Mouse (Mus musculus): ENCODE measurements around the gene Rabl2. TPM values are rescaled to one million over a fixed set of nuclear protein-coding genes. Genes with fewer than 3 reads are reported as not detected.

The Rabl2 gene
- total RNA-seq (2021), result 10 to 100 TPM; 27.1 to 31.2 TPM

- DNase-seq, result peak; percentile 77 to 83
Observed at GRCm38 (mm10) chr15:89591723-89592455, at the start of gene Rabl2. TSS of gene Rabl2 (minus strand) at chr15:89591923.

DNA sequence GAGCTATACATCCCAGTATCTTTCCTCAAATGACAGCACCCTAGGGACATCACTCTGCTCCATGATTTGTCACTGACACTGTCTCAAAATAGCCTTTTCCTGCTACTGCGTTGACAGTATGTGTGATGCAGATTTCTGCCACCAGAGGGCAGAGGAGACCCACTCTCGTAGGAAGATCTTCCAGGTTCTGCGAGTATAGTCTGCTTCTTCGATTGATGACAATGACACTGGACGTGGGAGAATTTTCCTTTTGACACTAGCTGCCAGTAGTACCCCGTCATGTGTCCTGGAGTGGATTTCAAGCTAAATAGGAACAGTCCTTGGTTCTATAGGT, 31.9 kb upstream of the Rabl2 start:
- DNase-seq, result peak; percentile 62 to 76

- no peak for DNase-seq
Observed at GRCm38 (mm10) chr15:89622959-89623625, 31.4 kb upstream of the Rabl2 start.

DNA sequence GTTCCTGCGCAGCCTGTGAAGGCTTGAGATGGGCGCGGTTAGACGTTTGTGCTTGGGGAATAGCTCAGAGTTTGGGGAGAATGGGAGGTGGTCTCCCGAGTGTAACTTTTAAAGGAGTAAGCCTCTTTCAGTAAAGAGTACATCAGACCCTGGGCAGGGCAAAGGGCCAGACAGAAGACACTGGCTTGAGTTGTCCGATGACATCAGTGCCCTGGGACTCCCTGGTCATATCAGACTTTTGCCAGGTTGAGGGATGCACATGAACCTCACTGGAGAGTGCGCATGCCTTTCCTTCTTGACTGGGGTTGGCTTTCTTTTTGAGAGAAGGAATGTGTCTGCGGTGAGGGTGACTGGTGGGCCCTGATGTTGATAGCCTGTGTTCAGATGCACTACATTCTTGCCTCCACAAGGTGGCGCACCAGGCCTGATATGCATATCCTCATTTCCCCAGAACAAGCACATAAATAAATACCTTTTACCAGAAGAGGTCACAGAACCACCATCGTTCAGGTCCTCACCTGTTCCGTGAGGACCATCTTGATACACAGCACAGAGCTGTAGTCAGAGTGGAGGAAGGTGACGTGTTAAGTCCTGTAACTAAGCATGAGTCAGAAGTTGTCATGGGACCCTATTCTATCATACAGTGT, 30.7 kb upstream of the Rabl2 start:
- DNase-seq, result peak; percentile 32 to 53

DNA sequence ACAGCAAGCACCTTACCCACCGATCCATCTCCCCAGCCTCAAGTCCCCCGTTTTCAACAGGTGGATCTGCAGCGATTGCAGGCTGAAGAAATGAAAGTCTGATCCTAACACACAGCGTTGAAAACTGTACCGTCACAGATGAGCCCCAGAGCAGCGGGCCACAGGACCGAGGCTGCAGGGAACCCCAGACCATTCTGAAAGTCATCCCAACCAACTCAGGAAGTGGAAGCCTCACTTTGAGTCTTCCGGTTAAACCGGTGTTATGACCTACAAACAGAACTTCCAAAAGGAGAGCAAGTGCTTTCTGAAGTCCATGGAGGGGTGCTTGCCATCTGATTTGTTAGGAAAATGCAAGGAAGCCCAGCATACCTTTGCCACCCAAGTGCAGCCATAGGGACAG, 16.2 kb upstream of the Rabl2 start:
- no peak for DNase-seq

DNA sequence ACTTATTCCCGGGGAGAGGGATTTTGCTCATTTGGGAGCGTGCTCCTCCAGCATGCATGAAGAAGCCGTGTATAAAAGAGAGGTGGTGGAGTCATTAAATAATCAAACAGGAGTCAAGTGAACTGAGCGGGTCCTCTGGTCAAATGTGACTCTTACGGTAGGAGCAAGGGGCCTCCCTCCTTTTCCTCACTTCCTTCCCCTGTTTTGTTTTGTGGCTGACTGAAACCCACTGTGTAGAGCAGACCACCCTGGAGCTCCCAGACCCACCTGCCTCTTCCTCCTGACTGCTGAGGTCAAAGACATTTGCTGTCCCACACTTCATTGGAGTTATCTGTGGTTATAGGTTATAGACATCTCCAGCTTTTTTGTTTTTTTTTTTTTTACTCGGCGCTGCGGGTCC, 15.8 kb upstream of the Rabl2 start:
- no peak for DNase-seq

GRCm38 (mm10) chr15:89605822-89606570, 14.3 kb upstream of the Rabl2 start:
- DNase-seq, result no peak

GRCm38 (mm10) chr15:89592548-89592947, 825 bp upstream of the Rabl2 start:
- DNase-seq, result no peak

GRCm38 (mm10) chr15:89591317-89591716, 406 bp downstream of the Rabl2 start:
- no peak for DNase-seq

DNA sequence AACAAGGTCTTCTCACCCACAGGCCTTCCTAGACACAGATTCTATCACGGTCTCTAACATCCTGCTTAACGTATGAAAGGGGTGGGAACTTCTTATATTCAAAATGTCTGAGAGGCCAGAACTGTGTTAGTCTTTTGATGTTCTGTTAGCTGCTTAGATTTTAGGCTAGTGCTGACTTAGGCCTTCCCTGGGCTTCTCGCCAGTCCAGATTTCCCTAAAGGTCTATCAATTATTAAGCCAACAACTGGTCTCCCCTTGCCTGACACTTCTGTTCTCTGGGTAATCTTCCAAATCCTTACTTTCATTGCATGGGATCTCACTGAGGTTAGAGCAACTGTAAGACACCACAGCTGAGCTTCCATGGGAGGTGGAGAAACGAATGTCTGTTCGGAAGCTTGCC, 2.6 kb downstream of the Rabl2 start:
- DNase-seq, result no peak

DNA sequence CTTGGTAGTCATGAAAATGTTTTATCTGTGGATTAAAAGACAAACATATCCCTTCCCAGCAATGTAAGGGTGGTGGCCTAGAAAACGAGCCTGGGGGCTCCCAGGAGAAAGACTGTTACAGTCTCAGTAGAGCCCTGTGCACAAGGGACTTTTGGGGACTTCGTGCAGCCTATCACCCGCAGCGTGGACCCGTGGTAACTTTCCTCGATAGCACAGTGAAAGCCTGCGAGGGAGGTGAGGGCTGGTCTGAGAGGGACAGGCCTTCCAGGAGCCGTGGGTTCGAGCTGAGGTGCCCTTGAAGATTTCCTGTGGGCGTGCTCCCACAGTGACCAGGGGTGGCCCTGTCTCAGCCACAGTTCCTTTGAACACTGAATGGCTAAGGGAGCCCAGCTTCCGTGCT, 6.1 kb downstream of the Rabl2 start:
- no peak for DNase-seq

GRCm38 (mm10) chr15:89585101-89585500, 6.6 kb downstream of the Rabl2 start:
- no peak for DNase-seq

DNA sequence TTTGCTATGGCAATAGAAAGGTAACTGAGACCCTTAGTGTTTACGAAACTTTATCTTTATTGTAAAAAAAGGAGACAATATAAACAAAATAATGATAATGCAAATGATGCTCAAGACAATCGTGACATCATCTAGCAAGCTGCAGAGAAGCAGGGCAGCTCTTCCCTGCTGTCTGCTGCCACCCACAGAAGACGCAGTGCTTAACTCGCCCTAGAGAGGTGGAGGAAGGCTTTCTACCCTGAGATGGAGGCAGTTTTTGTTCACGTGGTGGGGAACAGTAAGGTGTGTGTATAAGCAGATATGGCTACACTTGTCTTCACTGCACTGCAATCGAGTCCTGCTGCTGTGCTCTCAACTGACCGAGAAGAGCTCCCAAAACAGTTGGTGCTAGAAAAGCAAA, 9.2 kb downstream of the Rabl2 start:
- no peak for DNase-seq

DNA sequence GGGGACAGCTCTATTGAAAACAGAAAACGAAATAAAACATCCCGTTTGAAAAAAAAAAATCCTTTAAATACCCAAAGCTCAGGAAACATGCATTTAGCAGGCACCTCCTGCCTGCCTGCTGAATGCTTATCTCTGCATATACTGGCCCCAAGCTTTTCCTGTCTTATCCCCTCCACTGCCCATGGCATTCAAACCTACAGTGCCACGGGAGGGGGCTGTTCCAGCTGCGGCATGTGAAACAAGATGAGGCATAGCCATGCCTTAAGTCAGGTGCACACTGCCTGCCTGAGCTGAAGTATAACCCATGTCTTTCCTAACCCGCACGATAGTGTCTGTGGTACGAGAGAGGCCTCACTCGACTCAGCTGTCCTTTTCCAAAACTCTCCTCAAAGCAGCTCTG, 19.6 kb downstream of the Rabl2 start:
- no peak for DNase-seq

DNA sequence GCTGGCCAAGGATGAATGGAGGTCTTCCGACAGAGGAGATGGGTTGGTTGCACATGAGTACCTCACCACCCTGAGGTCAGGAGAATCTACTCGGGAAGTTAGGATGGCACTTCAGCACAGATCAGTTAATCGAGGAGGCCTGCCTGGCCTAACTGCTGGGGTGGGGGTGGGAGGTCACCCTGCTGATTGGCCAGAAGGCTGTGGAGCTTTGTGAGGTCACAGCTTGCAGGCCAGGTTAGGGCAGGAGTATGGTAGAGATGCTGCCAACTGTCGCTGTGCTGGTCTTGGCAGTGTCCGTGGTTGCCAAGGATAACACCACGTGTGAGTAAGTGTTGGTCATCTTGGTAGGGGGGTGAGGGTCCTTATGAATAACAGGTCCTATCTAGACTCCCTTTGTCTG, 23.6 kb downstream of the Rabl2 start, which contains the start of gene Acr:
Gene Acr, plus strand, starts transcription at position 213 of the 400 bp plus-strand sequence.
- no peak for DNase-seq

GRCm38 (mm10) chr15:89559202-89559731, 32.5 kb downstream of the Rabl2 start:
- no peak for DNase-seq

GRCm38 (mm10) chr15:89557996-89558390, 33.7 kb downstream of the Rabl2 start:
- no peak for DNase-seq

- no peak for DNase-seq
Observed at GRCm38 (mm10) chr15:89557179-89557995, 34.3 kb downstream of the Rabl2 start.

- no peak for DNase-seq
Observed at GRCm38 (mm10) chr15:89556401-89557178, 35.1 kb downstream of the Rabl2 start.

GRCm38 (mm10) chr15:89555591-89555990, 36.1 kb downstream of the Rabl2 start:
- DNase-seq, result no peak

GRCm38 (mm10) chr15:89551733-89552132, 40.0 kb downstream of the Rabl2 start:
- DNase-seq, result no peak

All from layer of hippocampus, postnatal 36 days (tissue).